Mouse (Mus musculus): ENCODE measurements at regions not wholly inside any gene's neighbourhood (a gene's known extent, or its start where the extent isn't known, plus 50 kb on each side); places are given as distances from the start of the nearest gene placed in this dataset.

DNA sequence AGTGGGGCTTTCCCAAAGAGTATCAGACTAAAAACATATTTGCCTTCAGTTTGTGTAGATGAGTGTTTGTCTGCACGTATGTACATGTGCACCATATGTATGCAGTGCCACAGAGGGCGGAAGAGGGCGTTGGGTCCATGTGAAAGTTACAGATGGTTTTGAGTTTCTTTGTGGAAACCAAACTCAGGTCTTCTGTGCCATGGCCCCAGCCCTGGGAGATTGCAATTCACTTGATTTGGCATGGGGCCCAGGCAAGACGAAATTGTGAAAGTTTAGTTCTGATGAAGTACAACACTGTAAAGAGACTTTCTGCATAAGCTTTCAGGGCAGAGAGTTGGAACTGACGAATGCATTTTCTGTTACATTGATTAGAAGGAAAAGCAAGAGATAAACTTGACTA is 255.4 kb upstream of the Nbea start:
- Histone ChIP-seq H3K27me3 (ENCODE audit: control insufficient read depth, insufficient read depth, low read depth, low read length) (no peaks in the 10 kb centered on the region), H3K36me3 (ENCODE audit: control insufficient read depth, insufficient read depth, low read length) (no peaks in the 10 kb centered on the region), H3K27ac (ENCODE audit: low read length) (peak overlapping the region; percentile 2; the same call in 1 of the 2 replicates), H3K9me3 (ENCODE audit: control insufficient read depth, low read length) (no peaks in the 10 kb centered on the region), H3K4me2 (ENCODE audit: low read depth, low read length) (no peak overlapping the region), H3K4me3 (ENCODE audit: low read length) (no peak overlapping the region), H3K9ac (ENCODE audit: low read length) (no peak overlapping the region), H3K4me1 (replicated peaks; ENCODE audit: control insufficient read depth, insufficient read depth, low read length) (peaks cover 2% of the 10 kb centered on the region; the same call in 1 of the 2 replicates)
- 64% methylated on average over 5 of the region's 5 CpGs for WGBS
- peak; percentile 75 for ATAC-seq (ENCODE audit: low read depth)

GRCm38 (mm10) chr3:56438020-56438747 is 254.7 kb upstream of the Nbea start:
- Histone ChIP-seq H3K36me3 (ENCODE audit: control insufficient read depth, insufficient read depth, low read length) (no peaks in the 10 kb centered on the region), H3K4me1 (replicated peaks; ENCODE audit: control insufficient read depth, insufficient read depth, low read length) (peaks cover 2% of the 10 kb centered on the region; the same call in 1 of the 2 replicates), H3K4me3 (ENCODE audit: low read length) (no peak overlapping the region), H3K9ac (ENCODE audit: low read length) (no peak overlapping the region), H3K4me2 (ENCODE audit: low read depth, low read length) (no peak overlapping the region), H3K9me3 (ENCODE audit: control insufficient read depth, low read length) (no peaks in the 10 kb centered on the region), H3K27me3 (ENCODE audit: control insufficient read depth, insufficient read depth, low read depth, low read length) (no peaks in the 10 kb centered on the region), H3K27ac (ENCODE audit: low read length) (no peak overlapping the region; the same call in 1 of the 2 replicates)
- ATAC-seq (ENCODE audit: low read depth): peak; percentile 83
- WGBS: 42% methylated on average over 12 of the region's 12 CpGs

DNA sequence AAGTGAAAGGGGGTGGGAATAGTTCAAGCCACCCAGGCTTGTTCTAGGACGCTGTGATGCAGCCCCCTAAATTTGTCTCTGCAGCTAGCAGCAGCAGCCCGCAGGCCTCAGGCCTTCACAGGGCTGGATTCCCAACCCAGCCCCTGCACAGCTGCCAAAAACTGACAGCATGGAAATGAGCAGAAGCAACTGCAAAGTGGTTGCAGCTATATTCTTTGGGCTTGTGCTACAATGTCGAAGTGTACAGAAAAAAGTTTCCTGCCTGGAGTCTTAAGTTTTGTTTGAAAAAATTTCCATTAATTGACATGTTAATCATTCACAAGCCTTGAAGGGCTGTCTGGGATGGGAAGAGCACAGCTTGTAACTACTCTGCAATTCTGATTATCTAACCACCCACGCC is 253.6 kb upstream of the Nbea start:
- ATAC-seq (ENCODE audit: low read depth): peak; percentile 67

GRCm38 (mm10) chr3:56433495-56433894 is 250.0 kb upstream of the Nbea start:
- no peaks in the 10 kb centered on the region for H3K9me3 ChIP-seq (ENCODE audit: control insufficient read depth, low read length)
- no peak overlapping the region for H3K27ac ChIP-seq (ENCODE audit: low read length)
- 52% methylated on average over 1 of the region's 1 CpGs for WGBS
- peak; percentile 57; the same call in 1 of the 2 replicates for ATAC-seq (ENCODE audit: low read depth)
- H3K4me2 ChIP-seq (ENCODE audit: low read depth, low read length): no peak overlapping the region
- no peaks in the 10 kb centered on the region for H3K27me3 ChIP-seq (ENCODE audit: control insufficient read depth, insufficient read depth, low read depth, low read length)
- no peaks in the 10 kb centered on the region for H3K36me3 ChIP-seq (ENCODE audit: control insufficient read depth, insufficient read depth, low read length)
- no peaks in the 10 kb centered on the region for H3K4me1 ChIP-seq (replicated peaks; ENCODE audit: control insufficient read depth, insufficient read depth, low read length)
- no peak overlapping the region for H3K9ac ChIP-seq (ENCODE audit: low read length)
- no peak overlapping the region for H3K4me3 ChIP-seq (ENCODE audit: low read length)

More for the DNA sequence above, 253.6 kb upstream of the Nbea start:
- H3K9me3 ChIP-seq (ENCODE audit: control insufficient read depth, low read length): no peaks in the 10 kb centered on the region
- no peak overlapping the region for H3K4me2 ChIP-seq (ENCODE audit: low read depth, low read length)
- no peaks in the 10 kb centered on the region for H3K36me3 ChIP-seq (ENCODE audit: control insufficient read depth, insufficient read depth, low read length)
- H3K27me3 ChIP-seq (ENCODE audit: control insufficient read depth, insufficient read depth, low read depth, low read length): no peaks in the 10 kb centered on the region
- 29% methylated on average over 4 of the region's 4 CpGs for WGBS
- H3K4me1 ChIP-seq (replicated peaks; ENCODE audit: control insufficient read depth, insufficient read depth, low read length): peaks cover 2% of the 10 kb centered on the region; the same call in 1 of the 2 replicates
- no peak overlapping the region for H3K27ac ChIP-seq (ENCODE audit: low read length)
- no peak overlapping the region for H3K4me3 ChIP-seq (ENCODE audit: low read length)
- H3K9ac ChIP-seq (ENCODE audit: low read length): no peak overlapping the region

GRCm38 (mm10) chr3:56427201-56427600 is 243.7 kb upstream of the Nbea start:
- Histone ChIP-seq H3K27ac (ENCODE audit: low read length) (no peak overlapping the region), H3K36me3 (ENCODE audit: control insufficient read depth, insufficient read depth, low read length) (no peaks in the 10 kb centered on the region), H3K4me1 (replicated peaks; ENCODE audit: control insufficient read depth, insufficient read depth, low read length) (no peaks in the 10 kb centered on the region), H3K27me3 (ENCODE audit: control insufficient read depth, insufficient read depth, low read depth, low read length) (no peaks in the 10 kb centered on the region), H3K4me3 (ENCODE audit: low read length) (no peak overlapping the region), H3K9ac (ENCODE audit: low read length) (no peak overlapping the region), H3K9me3 (ENCODE audit: control insufficient read depth, low read length) (no peaks in the 10 kb centered on the region), H3K4me2 (ENCODE audit: low read depth, low read length) (no peak overlapping the region)
- ATAC-seq (ENCODE audit: low read depth): peak; percentile 91
- 90% methylated on average over 1 of the region's 1 CpGs for WGBS

GRCm38 (mm10) chr3:56397851-56398496 is 214.5 kb upstream of the Nbea start:
- ATAC-seq (ENCODE audit: low read depth): no peak
- WGBS: 82% methylated on average over 4 of the region's 4 CpGs
- H3K4me1 ChIP-seq (replicated peaks; ENCODE audit: control insufficient read depth, insufficient read depth, low read length): no peaks in the 10 kb centered on the region
- H3K4me2 ChIP-seq (ENCODE audit: low read depth, low read length): no peak overlapping the region
- no peak overlapping the region for H3K4me3 ChIP-seq (ENCODE audit: low read length)
- no peak overlapping the region for H3K9ac ChIP-seq (ENCODE audit: low read length)
- no peaks in the 10 kb centered on the region for H3K9me3 ChIP-seq (ENCODE audit: control insufficient read depth, low read length)
- H3K27ac ChIP-seq (ENCODE audit: low read length): no peak overlapping the region
- no peaks in the 10 kb centered on the region for H3K27me3 ChIP-seq (ENCODE audit: control insufficient read depth, insufficient read depth, low read depth, low read length)
- H3K36me3 ChIP-seq (ENCODE audit: control insufficient read depth, insufficient read depth, low read length): no peaks in the 10 kb centered on the region

GRCm38 (mm10) chr3:56393134-56393533 is 209.6 kb upstream of the Nbea start:
- Histone ChIP-seq H3K36me3 (ENCODE audit: control insufficient read depth, insufficient read depth, low read length) (no peaks in the 10 kb centered on the region), H3K9me3 (ENCODE audit: control insufficient read depth, low read length) (no peaks in the 10 kb centered on the region), H3K4me1 (replicated peaks; ENCODE audit: control insufficient read depth, insufficient read depth, low read length) (no peaks in the 10 kb centered on the region), H3K27me3 (ENCODE audit: control insufficient read depth, insufficient read depth, low read depth, low read length) (no peaks in the 10 kb centered on the region), H3K4me2 (ENCODE audit: low read depth, low read length) (no peak overlapping the region), H3K4me3 (ENCODE audit: low read length) (no peak overlapping the region), H3K27ac (ENCODE audit: low read length) (no peak overlapping the region), H3K9ac (ENCODE audit: low read length) (no peak overlapping the region)
- 55% methylated on average over 5 of the region's 5 CpGs for WGBS
- ATAC-seq (ENCODE audit: low read depth): no peak

DNA sequence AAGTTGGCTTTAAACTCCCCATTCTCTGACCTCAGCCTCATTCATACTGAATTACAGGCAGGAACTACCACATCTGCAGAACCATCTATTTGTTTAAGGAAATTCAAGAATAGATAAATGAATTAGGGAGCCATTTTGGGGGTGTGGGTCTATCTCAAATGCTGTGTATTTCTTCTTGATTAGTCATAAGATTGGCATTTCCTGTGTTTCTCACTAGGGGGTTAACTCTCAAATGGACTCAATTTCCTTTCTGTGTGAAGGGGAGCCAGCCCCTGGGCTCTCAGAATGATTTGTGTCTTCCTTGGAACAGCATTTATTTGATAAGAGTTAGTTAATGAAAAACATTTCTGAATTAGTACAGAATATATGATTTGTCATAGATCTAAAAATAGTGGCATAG is 196.8 kb upstream of the Nbea start:
- Histone ChIP-seq H3K4me1 (replicated peaks; ENCODE audit: control insufficient read depth, insufficient read depth, low read length) (no peaks in the 10 kb centered on the region), H3K9ac (ENCODE audit: low read length) (no peak overlapping the region), H3K36me3 (ENCODE audit: control insufficient read depth, insufficient read depth, low read length) (no peaks in the 10 kb centered on the region), H3K4me3 (ENCODE audit: low read length) (no peak overlapping the region), H3K4me2 (ENCODE audit: low read depth, low read length) (no peak overlapping the region), H3K27ac (ENCODE audit: low read length) (no peak overlapping the region), H3K27me3 (ENCODE audit: control insufficient read depth, insufficient read depth, low read depth, low read length) (no peaks in the 10 kb centered on the region), H3K9me3 (ENCODE audit: control insufficient read depth, low read length) (no peaks in the 10 kb centered on the region)
- no peak for ATAC-seq (ENCODE audit: low read depth)

- Histone ChIP-seq H3K9ac (ENCODE audit: low read length) (no peak overlapping the region), H3K27me3 (ENCODE audit: control insufficient read depth, insufficient read depth, low read depth, low read length) (no peaks in the 10 kb centered on the region), H3K36me3 (ENCODE audit: control insufficient read depth, insufficient read depth, low read length) (no peaks in the 10 kb centered on the region), H3K4me2 (ENCODE audit: low read depth, low read length) (no peak overlapping the region), H3K4me1 (replicated peaks; ENCODE audit: control insufficient read depth, insufficient read depth, low read length) (no peaks in the 10 kb centered on the region), H3K9me3 (ENCODE audit: control insufficient read depth, low read length) (no peaks in the 10 kb centered on the region), H3K27ac (ENCODE audit: low read length) (no peak overlapping the region), H3K4me3 (ENCODE audit: low read length) (no peak overlapping the region)
- ATAC-seq (ENCODE audit: low read depth): no peak
- 69% methylated on average over 3 of the region's 3 CpGs for WGBS
Measured at GRCm38 (mm10) chr3:56379500-56379899, 196.0 kb upstream of the Nbea start.
